Mouse (Mus musculus): ENCODE measurements at regions not wholly inside any gene's neighbourhood (a gene's known extent, or its start where the extent isn't known, plus 50 kb on each side); places are given as distances from the start of the nearest gene placed in this dataset.

DNA sequence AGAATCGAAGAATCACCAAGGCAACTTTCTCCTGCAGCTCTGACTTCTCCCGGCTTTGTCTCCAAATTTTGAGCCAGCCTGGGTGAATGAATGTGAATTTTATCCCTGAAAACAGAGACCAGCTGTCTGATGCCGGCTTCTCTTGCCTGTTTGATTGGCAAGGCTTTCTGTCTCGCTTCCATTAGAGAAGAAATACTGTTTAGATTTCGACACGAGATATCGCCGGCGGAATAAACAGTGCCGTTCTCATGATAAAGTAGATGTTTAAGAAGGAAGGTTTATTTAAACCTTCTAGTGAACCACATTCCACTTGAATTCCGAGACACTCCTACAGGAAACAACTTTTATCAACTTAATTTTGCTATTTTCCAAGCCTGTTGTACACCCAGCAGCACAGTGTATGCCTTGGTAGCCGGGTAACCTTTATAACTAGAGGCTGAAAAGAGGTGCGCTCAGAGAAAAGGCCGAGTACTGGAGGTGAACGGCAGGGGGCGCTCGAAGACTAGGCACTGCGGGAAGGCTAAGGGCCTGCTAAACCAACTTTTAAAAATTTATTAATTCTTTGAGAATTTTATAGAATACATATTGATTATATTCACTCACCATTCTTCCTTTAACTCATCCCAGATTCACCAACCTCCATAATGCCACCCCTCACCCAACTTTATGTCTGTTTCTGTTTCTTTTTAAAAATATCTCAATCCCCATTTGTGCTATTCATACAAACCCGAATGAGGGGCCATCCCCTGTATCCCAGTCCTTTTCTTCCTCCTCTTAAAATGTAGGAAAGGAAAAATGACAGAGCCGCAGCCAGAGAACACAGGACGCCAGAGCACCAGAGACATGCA lies 227.2 kb downstream of the Slc30a10 start:
- 49% methylated on average over 21 of the region's 21 CpGs for WGBS
- no peak overlapping the region for H3K4me3 ChIP-seq
- H3K4me1 ChIP-seq = peaks cover 6% of the 10 kb centered on the region; the same call in 1 of the 2 replicates
- H3K9me3 ChIP-seq (replicated peaks) = no peaks in the 10 kb centered on the region
- H3K36me3 ChIP-seq = no peaks in the 10 kb centered on the region
- DNase-seq (ENCODE audit: low spot score) = peak; percentile 71
- no peaks in the 10 kb centered on the region for H3K27me3 ChIP-seq (ENCODE audit: low read depth, poor library complexity, severe bottlenecking)
- 0 out of 2 replicates have a peak overlapping the region, but pooled peaks have one; percentile 23 for H3K27ac ChIP-seq (replicated peaks)

DNA sequence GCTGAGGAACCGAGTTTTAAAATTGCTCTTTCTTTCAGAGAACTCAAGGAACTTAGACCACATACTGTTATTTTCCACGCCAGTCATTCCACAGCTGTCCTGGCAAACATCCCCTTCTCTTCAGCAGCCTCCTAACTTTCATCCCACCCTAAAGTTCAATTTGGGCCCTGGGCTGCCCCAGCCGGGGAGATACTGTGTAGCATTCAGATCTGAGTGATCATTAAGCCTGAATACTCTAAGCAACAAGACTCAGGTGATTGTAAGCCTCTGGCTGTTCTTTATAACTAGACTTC lies 227.8 kb downstream of the Slc30a10 start:
- Histone ChIP-seq H3K4me1 (peaks cover 6% of the 10 kb centered on the region; the same call in 1 of the 2 replicates), H3K9me3 (replicated peaks) (no peaks in the 10 kb centered on the region), H3K36me3 (no peaks in the 10 kb centered on the region), H3K4me3 (no peak overlapping the region), H3K27me3 (ENCODE audit: low read depth, poor library complexity, severe bottlenecking) (no peaks in the 10 kb centered on the region), H3K27ac (replicated peaks) (0 out of 2 replicates have a peak overlapping the region, but pooled peaks have one; percentile 23)
- DNase-seq (ENCODE audit: low spot score) = no peak
- WGBS = 67% methylated on average over 3 of the region's 3 CpGs

GRCm38 (mm10) chr1:185684638-185685037 lies 230.0 kb downstream of the Slc30a10 start:
- H3K27ac ChIP-seq (replicated peaks) = no peak overlapping the region
- peak; percentile 34 for DNase-seq (ENCODE audit: low spot score)
- H3K4me3 ChIP-seq = no peak overlapping the region
- no peaks in the 10 kb centered on the region for H3K27me3 ChIP-seq (ENCODE audit: low read depth, poor library complexity, severe bottlenecking)
- no peaks in the 10 kb centered on the region for H3K9me3 ChIP-seq (replicated peaks)
- no peaks in the 10 kb centered on the region for H3K36me3 ChIP-seq
- peaks cover 6% of the 10 kb centered on the region; the same call in 1 of the 2 replicates for H3K4me1 ChIP-seq
- 75% methylated on average over 9 of the region's 9 CpGs for WGBS

- 91% methylated on average over 10 of the region's 10 CpGs for WGBS
- Histone ChIP-seq H3K27ac (replicated peaks) (no peak overlapping the region), H3K4me1 (no peaks in the 10 kb centered on the region), H3K9me3 (replicated peaks) (no peaks in the 10 kb centered on the region), H3K36me3 (no peaks in the 10 kb centered on the region), H3K4me3 (no peak overlapping the region), H3K27me3 (ENCODE audit: low read depth, poor library complexity, severe bottlenecking) (no peaks in the 10 kb centered on the region)
- no peak for DNase-seq (ENCODE audit: low spot score)
Measured at GRCm38 (mm10) chr1:185688506-185688905, 233.9 kb downstream of the Slc30a10 start.

- WGBS = 96% methylated on average over 2 of the region's 2 CpGs
- Histone ChIP-seq H3K27ac (replicated peaks) (no peak overlapping the region), H3K36me3 (no peaks in the 10 kb centered on the region), H3K4me1 (no peaks in the 10 kb centered on the region), H3K9me3 (replicated peaks) (no peaks in the 10 kb centered on the region), H3K27me3 (ENCODE audit: low read depth, poor library complexity, severe bottlenecking) (no peaks in the 10 kb centered on the region), H3K4me3 (no peak overlapping the region)
- DNase-seq (ENCODE audit: low spot score) = no peak
Measured at GRCm38 (mm10) chr1:185695394-185695793, 240.7 kb downstream of the Slc30a10 start.

DNA sequence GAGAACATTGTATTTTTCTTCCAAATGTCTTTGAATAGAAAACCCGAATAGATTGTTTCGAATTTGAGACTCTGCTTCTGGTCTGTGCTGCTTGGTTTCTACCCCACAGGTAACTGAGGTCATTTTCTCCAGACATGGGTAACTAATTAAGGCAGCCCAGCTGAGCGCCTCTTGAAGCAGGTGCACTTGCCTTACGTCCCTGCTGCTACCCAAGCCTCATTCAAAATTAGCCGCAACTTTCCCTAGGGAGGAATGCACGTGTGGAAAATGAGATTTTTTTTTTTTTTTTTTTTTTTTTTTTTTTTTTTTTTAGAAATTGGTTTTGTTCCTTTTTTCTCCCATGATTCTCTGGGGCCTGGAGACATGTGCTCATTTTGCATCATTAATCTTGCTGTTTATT lies 245.1 kb downstream of the Slc30a10 start:
- 90% methylated on average over 6 of the region's 6 CpGs for WGBS
- Histone ChIP-seq H3K9me3 (replicated peaks) (no peaks in the 10 kb centered on the region), H3K4me3 (no peak overlapping the region), H3K27ac (replicated peaks) (no peak overlapping the region), H3K36me3 (no peaks in the 10 kb centered on the region), H3K4me1 (no peaks in the 10 kb centered on the region), H3K27me3 (ENCODE audit: low read depth, poor library complexity, severe bottlenecking) (no peaks in the 10 kb centered on the region)
- DNase-seq (ENCODE audit: low spot score) = no peak

DNA sequence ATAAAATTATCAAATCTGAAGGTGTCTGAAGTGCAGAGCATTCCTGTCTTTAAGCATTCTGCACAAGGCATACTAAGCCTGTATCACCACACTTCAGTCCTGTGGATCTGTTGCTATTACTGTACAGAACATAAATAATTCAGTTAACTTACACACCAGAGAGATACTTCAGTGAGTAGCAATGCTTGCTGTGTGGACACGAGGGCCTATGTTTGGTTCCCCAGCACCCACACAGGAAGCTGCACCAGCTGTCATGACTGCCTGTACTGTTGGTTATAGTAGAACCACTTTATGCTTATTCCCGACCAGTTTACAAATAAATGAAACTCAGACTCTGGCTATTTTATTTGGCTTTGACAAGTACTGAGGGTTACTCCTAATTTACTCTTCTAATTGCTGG lies 271.7 kb downstream of the Slc30a10 start:
- Histone ChIP-seq H3K4me1 (no peaks in the 10 kb centered on the region), H3K36me3 (no peaks in the 10 kb centered on the region), H3K27ac (replicated peaks) (no peak overlapping the region), H3K9me3 (replicated peaks) (no peaks in the 10 kb centered on the region), H3K4me3 (no peak overlapping the region), H3K27me3 (ENCODE audit: low read depth, poor library complexity, severe bottlenecking) (no peaks in the 10 kb centered on the region)
- WGBS = 84% methylated on average over 2 of the region's 2 CpGs
- DNase-seq (ENCODE audit: low spot score) = no peak

DNA sequence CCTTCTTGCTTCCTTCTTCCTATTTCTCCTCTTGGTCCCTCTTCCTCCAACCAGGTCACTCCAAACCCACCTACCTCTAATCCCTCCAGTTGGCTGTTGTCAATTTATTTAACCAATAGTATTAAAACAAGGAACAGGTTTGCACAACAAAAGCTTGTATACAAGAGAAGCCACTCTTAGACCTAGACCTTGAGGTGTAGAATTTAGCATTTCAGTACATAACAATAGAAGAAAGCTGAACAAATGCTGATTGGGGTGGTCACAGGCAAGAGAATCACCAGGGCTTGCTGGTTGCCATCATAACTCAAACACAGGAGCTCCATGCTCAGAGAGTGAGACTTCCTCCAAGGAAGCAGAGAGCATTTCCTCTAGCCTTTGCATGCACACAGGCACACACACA lies 272.2 kb downstream of the Slc30a10 start:
- no peak overlapping the region for H3K4me3 ChIP-seq
- no peaks in the 10 kb centered on the region for H3K27me3 ChIP-seq (ENCODE audit: low read depth, poor library complexity, severe bottlenecking)
- no peaks in the 10 kb centered on the region for H3K36me3 ChIP-seq
- DNase-seq (ENCODE audit: low spot score) = no peak
- H3K27ac ChIP-seq (replicated peaks) = no peak overlapping the region
- no peaks in the 10 kb centered on the region for H3K9me3 ChIP-seq (replicated peaks)
- no peaks in the 10 kb centered on the region for H3K4me1 ChIP-seq

DNA sequence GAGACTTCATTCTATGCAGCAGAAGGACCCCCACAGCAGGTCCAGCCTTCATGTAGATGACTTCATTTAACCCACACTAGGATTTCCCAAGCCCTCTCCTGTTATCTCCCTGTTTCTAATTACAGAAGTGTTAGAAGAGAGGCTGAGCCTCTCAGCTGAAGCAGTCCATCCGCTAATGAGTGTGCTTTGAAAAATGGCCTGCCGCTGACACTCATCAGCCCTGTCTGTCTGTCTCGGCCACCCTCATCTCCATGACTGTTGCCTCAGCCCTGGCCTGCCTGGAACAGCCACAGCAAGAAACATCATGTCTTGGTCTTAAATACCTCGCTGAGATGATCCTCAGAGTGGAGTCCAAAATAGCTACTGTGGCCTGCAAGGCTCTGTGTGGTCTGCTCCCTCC lies 273.1 kb downstream of the Slc30a10 start:
- H3K27ac ChIP-seq (replicated peaks) = no peak overlapping the region

DNA sequence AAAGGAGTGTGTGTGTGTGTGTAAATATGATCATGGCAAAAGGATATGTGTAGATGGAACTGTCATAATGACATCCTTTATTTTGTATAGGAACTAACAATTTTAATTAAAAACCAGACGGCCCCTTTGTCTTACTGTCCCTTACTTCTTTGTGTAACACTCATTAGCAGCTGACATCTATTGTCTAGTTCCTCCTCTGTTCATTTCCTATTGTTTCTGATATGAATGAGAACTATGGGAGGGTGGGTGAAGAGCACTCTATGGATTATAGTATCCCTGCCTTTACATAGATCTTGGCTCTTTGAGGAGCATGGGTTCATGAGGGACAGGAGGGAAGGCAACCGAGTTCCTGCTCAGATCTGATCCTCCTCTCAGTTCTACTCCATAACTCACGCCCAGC lies 273.8 kb downstream of the Slc30a10 start:
- no peaks in the 10 kb centered on the region for H3K9me3 ChIP-seq (replicated peaks)
- no peaks in the 10 kb centered on the region for H3K27me3 ChIP-seq (ENCODE audit: low read depth, poor library complexity, severe bottlenecking)
- no peaks in the 10 kb centered on the region for H3K36me3 ChIP-seq
- H3K4me3 ChIP-seq = no peak overlapping the region
- H3K27ac ChIP-seq (replicated peaks) = no peak overlapping the region; the same call in 1 of the 2 replicates
- WGBS = 63% methylated on average over 3 of the region's 3 CpGs
- no peaks in the 10 kb centered on the region for H3K4me1 ChIP-seq
- DNase-seq (ENCODE audit: low spot score) = no peak

More for the DNA sequence above, 273.1 kb downstream of the Slc30a10 start:
- Histone ChIP-seq H3K4me3 (no peak overlapping the region), H3K4me1 (no peaks in the 10 kb centered on the region), H3K27me3 (ENCODE audit: low read depth, poor library complexity, severe bottlenecking) (no peaks in the 10 kb centered on the region), H3K9me3 (replicated peaks) (no peaks in the 10 kb centered on the region), H3K36me3 (no peaks in the 10 kb centered on the region)
- 59% methylated on average over 4 of the region's 4 CpGs for WGBS
- DNase-seq (ENCODE audit: low spot score) = no peak

DNA sequence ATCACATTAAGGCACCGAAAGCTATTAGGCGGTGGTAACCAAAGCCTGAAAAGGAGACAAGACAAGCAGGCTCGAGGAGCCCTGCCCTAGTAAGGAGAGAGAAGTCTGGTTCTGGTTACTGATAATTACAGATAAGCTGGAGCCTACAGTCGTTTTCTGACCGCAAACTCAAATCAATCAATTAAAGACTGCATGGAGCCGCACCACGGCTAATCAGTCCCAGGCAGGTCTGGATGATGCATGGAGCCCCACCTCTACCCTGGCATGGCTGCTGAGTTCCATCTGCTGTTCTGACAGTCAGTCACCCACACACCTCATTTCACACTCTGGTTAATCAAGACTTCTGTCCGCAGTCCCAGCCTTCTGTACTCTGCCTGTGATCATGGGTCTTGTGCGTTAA lies 276.4 kb downstream of the Slc30a10 start:
- no peaks in the 10 kb centered on the region for H3K36me3 ChIP-seq
- H3K4me3 ChIP-seq = no peak overlapping the region
- 78% methylated on average over 9 of the region's 9 CpGs for WGBS
- H3K4me1 ChIP-seq = no peaks in the 10 kb centered on the region
- no peaks in the 10 kb centered on the region for H3K9me3 ChIP-seq (replicated peaks)
- DNase-seq (ENCODE audit: low spot score) = no peak
- no peaks in the 10 kb centered on the region for H3K27me3 ChIP-seq (ENCODE audit: low read depth, poor library complexity, severe bottlenecking)
- H3K27ac ChIP-seq (replicated peaks) = no peak overlapping the region

GRCm38 (mm10) chr1:185736773-185737172 lies 282.1 kb downstream of the Slc30a10 start:
- no peaks in the 10 kb centered on the region for H3K36me3 ChIP-seq
- no peak for DNase-seq (ENCODE audit: low spot score)
- peaks cover 9% of the 10 kb centered on the region for H3K4me1 ChIP-seq
- no peaks in the 10 kb centered on the region for H3K27me3 ChIP-seq (ENCODE audit: low read depth, poor library complexity, severe bottlenecking)
- no peak overlapping the region for H3K27ac ChIP-seq (replicated peaks)
- 91% methylated on average over 2 of the region's 2 CpGs for WGBS
- H3K4me3 ChIP-seq = no peak overlapping the region
- H3K9me3 ChIP-seq (replicated peaks) = no peaks in the 10 kb centered on the region

- WGBS = 51% methylated on average over 11 of the region's 11 CpGs
- Histone ChIP-seq H3K4me1 (peaks cover 9% of the 10 kb centered on the region), H3K4me3 (no peak overlapping the region), H3K27me3 (ENCODE audit: low read depth, poor library complexity, severe bottlenecking) (no peaks in the 10 kb centered on the region), H3K9me3 (replicated peaks) (no peaks in the 10 kb centered on the region), H3K27ac (replicated peaks) (peak overlapping the region; percentile 55), H3K36me3 (no peaks in the 10 kb centered on the region)
- no peak for DNase-seq (ENCODE audit: low spot score)
Measured at GRCm38 (mm10) chr1:185741034-185741890, 286.6 kb downstream of the Slc30a10 start.
